Mouse (Mus musculus) embryonic facial prominence, embryonic 14.5 days (tissue): ENCODE data around the gene Slc35a3. TPM values are rescaled to one million over a fixed set of nuclear protein-coding genes. Genes with fewer than 3 reads are reported as not detected.
"Not testable (repeated sequence)": the region's sequence is repeated elsewhere in the genome, so short reads cannot be mapped to it uniquely, and the experiment has no call there.

Experiments used
- ATAC-seq: fragments of 200-750 bp; cut with Nextera tagmentation; 2 replicates; pipeline ENCODE4 v1.8.0; 2017; ENCODE audit warnings: low read depth, moderate number of reproducible peaks, moderate TSS enrichment
- DNase-seq: peaks from one replicate; pipeline ENCODE4 v3.0.0-alpha.2; 2015; ENCODE audit warnings: low spot score
- H3K27ac ChIP-seq: fragments of 300-500 bp; sonication (generic); replicated peaks from 2 replicates; pipeline ENCODE4 v1.5.1; 2014; ENCODE audit warnings: low read depth, mild to moderate bottlenecking, low read length, moderate library complexity
- H3K27me3 ChIP-seq: fragments of 300-500 bp; sonication (generic); replicated peaks from 2 replicates; pipeline ENCODE4 v1.6.1; 2014; ENCODE audit warnings: low read length; ENCODE audit not compliant: control insufficient read depth, insufficient read depth
- H3K36me3 ChIP-seq: fragments of 300-500 bp; sonication (generic); 2 replicates; pipeline ENCODE4 v1.6.1; 2014; ENCODE audit warnings: low read length, mixed read lengths; ENCODE audit not compliant: control insufficient read depth, insufficient read depth
- H3K4me1 ChIP-seq: fragments of 300-500 bp; sonication (generic); 2 replicates; pipeline ENCODE4 v1.6.1; 2014; ENCODE audit warnings: antibody characterized with exemption, low read length; ENCODE audit not compliant: control insufficient read depth, insufficient read depth
- H3K4me2 ChIP-seq: fragments of 300-500 bp; sonication (generic); 2 replicates; pipeline ENCODE4 v1.6.1; 2014; ENCODE audit warnings: low read depth, mild to moderate bottlenecking, low read length, moderate library complexity, mixed read lengths
- H3K4me3 ChIP-seq: fragments of 300-500 bp; sonication (generic); 2 replicates; pipeline ENCODE4 v1.5.1; 2014; ENCODE audit warnings: low read depth, mild to moderate bottlenecking, low read length
- H3K9ac ChIP-seq: fragments of 300-500 bp; sonication (generic); 2 replicates; pipeline ENCODE4 v1.6.1; 2014; ENCODE audit warnings: low read depth, mild to moderate bottlenecking, low read length, moderate library complexity, mixed read lengths
- H3K9me3 ChIP-seq: fragments of 300-500 bp; sonication (generic); 2 replicates; pipeline ENCODE4 v1.6.1; 2016; ENCODE audit warnings: low read length; ENCODE audit not compliant: control insufficient read depth
- WGBS: fragments of 180-500 bp; shearing (Covaris S2); extraction: QIAGEN DNeasy Blood & Tissue Kit; methylation state at CpG from one replicate; pipeline ENCODE4 v1.1.7; 2014; 5-methylcytosine and 5-hydroxymethylcytosine counted together
- polyA plus RNA-seq: library from polyadenylated mRNA; unstranded; fragments of >200 nt; fragmentation: Nextera tagmentation; extraction: Ambion mirVana; gene quantifications from 2 replicates; pipeline ENCODE4 v1.2.1, GENCODE M21; 2014

Gene Slc35a3
- polyA plus RNA-seq, 1 experiment from 2014 or later, result 9.4 TPM

DNA sequence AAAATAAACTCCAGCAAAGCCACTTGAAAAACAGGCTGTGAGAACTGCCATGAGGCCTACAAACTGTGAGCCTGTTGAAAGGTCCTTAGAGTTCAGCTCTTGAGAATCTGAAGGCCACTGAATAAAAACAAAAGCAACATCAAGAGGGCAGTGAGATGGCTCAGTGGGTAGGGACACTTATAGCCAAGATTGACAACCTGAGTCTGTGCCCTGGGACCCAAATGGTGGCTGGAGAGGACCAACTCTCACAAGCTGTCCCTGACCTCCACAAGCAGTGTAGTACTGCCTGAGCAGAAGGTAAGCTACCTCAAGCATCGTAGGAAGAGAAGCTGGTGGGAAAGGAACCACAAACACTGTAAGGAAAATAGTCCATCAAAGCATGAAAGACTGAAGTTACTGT lies 31.5 kb downstream of the Slc35a3 start, which contains the start of gene Gm43191:
Gene Gm43191, minus strand, starts transcription at position 101 of the 400 bp plus-strand sequence.
- ATAC-seq, result no peak
- WGBS, result 96% methylated on average over 1 of the region's 1 CpGs

DNA sequence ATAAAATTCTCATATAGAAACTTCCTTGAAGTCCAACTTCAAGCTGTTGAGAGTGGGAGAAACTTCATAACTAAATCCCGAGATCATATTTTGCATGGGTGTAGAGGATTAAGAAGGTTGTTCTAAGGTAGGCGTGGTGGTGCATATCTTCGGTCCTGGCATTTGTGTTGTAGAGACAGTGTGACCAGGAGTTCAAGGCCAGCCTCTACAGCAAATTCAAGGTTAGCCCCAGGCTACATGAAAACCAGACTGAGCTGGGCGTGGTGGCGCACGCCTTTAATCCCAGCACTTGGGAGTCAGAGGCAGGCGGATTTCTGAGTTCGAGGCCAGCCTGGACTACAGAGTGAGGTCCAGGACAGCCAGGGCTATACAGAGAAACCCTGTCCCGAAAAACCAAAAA lies 48.4 kb downstream of the Slc35a3 start:
- not testable (repeated sequence) for H3K4me2 ChIP-seq, DNase-seq, H3K9ac ChIP-seq, H3K36me3 ChIP-seq, ATAC-seq, H3K27me3 ChIP-seq, H3K9me3 ChIP-seq, H3K27ac ChIP-seq, H3K4me3 ChIP-seq
- H3K4me1 ChIP-seq, result peaks cover 18% of the 10 kb centered on the region
- 91% methylated on average over 9 of the region's 9 CpGs for WGBS

More for the DNA sequence above, 31.5 kb downstream of the Slc35a3 start, which contains the start of gene Gm43191:
- no peak for DNase-seq
- no peak within 1 kb of the TSS for H3K4me2 ChIP-seq
- H3K9me3 ChIP-seq, result no peaks in the 10 kb centered on the region
- H3K4me3 ChIP-seq, result no peak within 1 kb of the TSS
- H3K9ac ChIP-seq, result no peak within 1 kb of the TSS
- H3K36me3 ChIP-seq, result peaks cover 31% of the 10 kb centered on the region
- H3K27me3 ChIP-seq, result no peaks in the 10 kb centered on the region
- no peaks in the 10 kb centered on the region for H3K4me1 ChIP-seq
- no peak within 1 kb of the TSS for H3K27ac ChIP-seq

DNA sequence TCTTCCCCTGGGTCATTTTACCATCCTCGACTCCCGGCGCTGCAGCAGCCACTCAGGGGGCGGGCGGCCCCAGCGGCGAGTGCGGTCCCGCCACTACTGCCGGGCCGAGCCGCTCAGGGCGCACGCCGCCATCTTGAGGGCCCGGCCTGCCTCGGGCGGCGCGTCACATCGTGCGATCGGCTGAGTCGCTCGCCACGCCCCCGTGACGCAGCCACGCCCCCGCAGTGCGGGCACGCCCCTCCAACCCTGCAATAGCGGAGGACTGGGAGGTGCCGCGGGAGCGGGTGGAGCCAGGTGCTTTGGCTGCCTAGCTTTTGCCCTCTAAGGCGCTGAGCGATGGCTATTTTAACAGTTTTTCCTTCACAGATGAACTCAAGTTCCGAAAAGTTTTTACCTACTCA lies 50.2 kb downstream of the Slc35a3 start, which contains the start of gene Mfsd14a:
Gene Mfsd14a, minus strand, starts transcription at position 215 of the 401 bp plus-strand sequence.
- H3K4me2 ChIP-seq, result peak within 1 kb of the TSS; percentile 72
- H3K36me3 ChIP-seq, result 0 out of 2 replicates have a peak, but pooled peaks cover 1% of the 10 kb centered on the region
- peak within 1 kb of the TSS; percentile 98 for H3K9ac ChIP-seq
- no peaks in the 10 kb centered on the region for H3K27me3 ChIP-seq
- H3K9me3 ChIP-seq, result no peaks in the 10 kb centered on the region
- H3K27ac ChIP-seq, result peak within 1 kb of the TSS; percentile 95
- DNase-seq (peak; percentile 97), ATAC-seq (peak; percentile 99)
- under 1% methylated on average over 38 of the region's 39 CpGs for WGBS
- H3K4me1 ChIP-seq, result peaks cover 30% of the 10 kb centered on the region
- H3K4me3 ChIP-seq, result peak within 1 kb of the TSS; percentile 95

DNA sequence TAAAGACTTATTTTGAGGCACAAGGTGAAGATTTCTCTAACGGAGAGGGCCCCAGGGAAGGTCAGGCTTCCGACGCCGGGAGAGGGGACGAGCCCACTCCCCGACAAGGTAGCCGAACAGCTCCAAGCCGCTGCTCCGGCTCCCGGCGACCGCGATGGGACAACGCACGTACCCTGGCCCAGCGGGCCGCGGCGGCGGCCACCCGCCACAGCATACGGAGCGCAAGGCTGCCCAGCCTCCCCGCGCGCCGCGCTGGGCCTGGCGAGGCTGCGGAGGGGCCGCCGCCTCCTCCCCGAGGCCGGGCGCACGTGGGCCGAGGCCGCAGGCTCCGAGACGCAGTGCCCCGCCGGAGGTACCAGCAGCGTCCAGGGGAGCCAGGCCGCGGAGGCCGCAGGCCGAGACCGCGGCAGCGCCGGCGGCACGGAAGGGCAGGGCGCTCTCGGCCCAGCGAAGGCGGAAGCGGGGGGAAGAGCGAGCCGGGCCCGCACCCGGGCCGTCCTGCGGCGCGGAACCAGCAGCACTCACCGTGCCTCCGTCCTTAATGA lies 50.7 kb downstream of the Slc35a3 start:
- Histone ChIP-seq H3K9ac (peak overlapping the region; percentile 98), H3K36me3 (no peaks in the 10 kb centered on the region), H3K9me3 (no peaks in the 10 kb centered on the region), H3K4me1 (peaks cover 34% of the 10 kb centered on the region), H3K4me2 (peak overlapping the region; percentile 72), H3K4me3 (peak overlapping the region; percentile 95), H3K27ac (peak overlapping the region; percentile 95), H3K27me3 (no peaks in the 10 kb centered on the region)
- 0% methylated on average over 24 of the region's 68 CpGs for WGBS
- ATAC-seq (peak; percentile 86), DNase-seq (no peak)

DNA sequence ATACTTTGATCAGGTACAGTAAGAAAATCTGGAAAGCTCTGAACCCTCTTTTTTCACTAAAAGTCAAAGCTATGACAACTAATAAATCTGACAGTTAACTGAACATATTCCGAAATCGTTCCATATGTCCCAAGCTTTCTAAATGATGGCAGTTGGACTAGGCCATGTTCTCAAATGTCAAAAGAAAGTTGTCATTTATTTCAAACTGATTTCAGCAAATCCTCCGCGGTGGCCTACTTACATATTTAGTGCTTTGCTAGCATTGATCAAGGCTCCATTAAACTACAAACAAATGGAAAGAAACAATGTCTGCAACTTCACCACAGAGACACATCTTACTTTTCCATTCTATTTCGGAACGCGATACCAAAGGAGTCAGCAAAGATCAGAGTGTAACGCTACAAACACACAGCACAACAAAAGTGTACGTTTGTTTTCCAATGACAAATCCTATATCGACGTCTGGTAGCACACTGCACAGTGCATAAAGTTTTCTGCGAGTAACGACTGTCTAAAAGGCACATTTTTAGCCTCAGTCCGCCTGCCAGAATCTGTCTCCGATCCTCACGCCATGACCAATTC lies 51.3 kb downstream of the Slc35a3 start:
- 3% methylated on average over 16 of the region's 16 CpGs for WGBS
- peak overlapping the region; percentile 95 for H3K27ac ChIP-seq
- H3K4me3 ChIP-seq, result peak overlapping the region; percentile 95
- H3K36me3 ChIP-seq, result no peaks in the 10 kb centered on the region
- ATAC-seq (no peak), DNase-seq (peak; percentile 9)
- peak overlapping the region; percentile 98 for H3K9ac ChIP-seq
- H3K4me2 ChIP-seq, result peak overlapping the region; percentile 72
- H3K9me3 ChIP-seq, result no peaks in the 10 kb centered on the region
- no peaks in the 10 kb centered on the region for H3K27me3 ChIP-seq
- H3K4me1 ChIP-seq, result peaks cover 34% of the 10 kb centered on the region

DNA sequence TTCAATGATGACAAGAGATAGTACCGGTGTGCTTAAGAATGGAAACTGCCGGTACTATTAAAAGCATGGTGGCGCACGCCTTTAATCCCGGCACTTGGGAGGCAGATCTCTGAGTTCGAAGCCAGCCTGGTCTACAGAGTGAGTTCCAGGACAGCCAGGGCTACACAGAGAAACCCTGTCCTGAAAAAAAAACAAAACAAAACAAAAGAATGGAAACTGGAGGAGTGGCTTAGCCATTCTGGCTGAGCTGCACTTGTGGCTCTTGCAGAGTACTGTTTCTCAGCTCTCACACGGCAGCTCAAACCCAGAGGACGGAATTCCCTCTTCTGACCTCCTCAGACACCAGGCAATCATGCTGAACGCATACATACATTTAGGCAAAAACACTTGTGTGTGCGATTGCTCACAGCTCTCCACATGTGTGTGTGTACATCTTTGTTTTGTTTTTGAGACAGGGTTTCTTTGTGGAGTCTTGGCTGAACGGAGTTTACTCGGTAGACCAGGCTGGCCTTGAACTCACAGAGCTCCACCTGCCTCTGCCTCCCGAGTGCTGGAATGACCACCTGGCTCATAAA lies 52.7 kb downstream of the Slc35a3 start:
- Histone ChIP-seq H3K4me3 (no peak overlapping the region), H3K36me3 (no peaks in the 10 kb centered on the region), H3K9ac (no peak overlapping the region), H3K9me3 (no peaks in the 10 kb centered on the region), H3K4me1 (peaks cover 37% of the 10 kb centered on the region), H3K27me3 (no peaks in the 10 kb centered on the region), H3K4me2 (peak overlapping the region; percentile 72), H3K27ac (no peak overlapping the region)
- 80% methylated on average over 13 of the region's 13 CpGs for WGBS
- no peak for DNase-seq
- ATAC-seq, result no peak

DNA sequence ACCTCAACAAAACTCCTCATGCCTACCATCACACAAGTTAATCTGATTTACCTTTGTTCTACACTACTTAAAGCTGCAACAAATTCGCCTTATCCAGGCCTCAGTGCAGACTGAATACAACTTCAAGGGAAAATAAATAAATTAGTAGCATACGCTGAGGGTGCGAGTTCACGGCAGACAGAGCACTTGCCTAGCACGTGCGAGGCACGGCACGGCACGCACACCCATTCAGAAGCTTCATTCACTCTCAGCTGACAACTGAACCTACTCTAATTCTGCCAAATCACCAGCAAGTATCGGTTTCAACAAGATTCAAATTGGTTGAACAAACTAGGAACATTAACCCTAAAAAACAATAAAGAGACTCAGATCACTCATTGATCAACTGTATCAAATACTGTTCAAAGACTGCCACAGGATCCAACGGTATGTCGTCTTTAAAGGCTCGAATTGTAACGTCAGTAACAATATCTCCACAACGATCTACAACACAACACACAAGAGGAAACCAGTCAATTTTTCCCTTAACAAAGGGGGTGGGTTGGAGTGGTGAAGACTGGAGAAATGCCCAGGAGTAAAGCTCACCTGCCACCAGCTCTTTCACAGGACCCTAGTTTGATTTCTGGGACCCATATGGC lies 53.6 kb downstream of the Slc35a3 start:
- peaks cover 37% of the 10 kb centered on the region for H3K4me1 ChIP-seq
- H3K9me3 ChIP-seq, result no peaks in the 10 kb centered on the region
- H3K36me3 ChIP-seq, result no peaks in the 10 kb centered on the region
- H3K4me3 ChIP-seq, result no peak overlapping the region
- H3K4me2 ChIP-seq, result 0 out of 2 replicates have a peak overlapping the region, but pooled peaks have one; percentile 11
- 46% methylated on average over 15 of the region's 15 CpGs for WGBS
- H3K9ac ChIP-seq, result no peak overlapping the region
- no peaks in the 10 kb centered on the region for H3K27me3 ChIP-seq
- ATAC-seq (no peak), DNase-seq (no peak)
- H3K27ac ChIP-seq, result no peak overlapping the region

DNA sequence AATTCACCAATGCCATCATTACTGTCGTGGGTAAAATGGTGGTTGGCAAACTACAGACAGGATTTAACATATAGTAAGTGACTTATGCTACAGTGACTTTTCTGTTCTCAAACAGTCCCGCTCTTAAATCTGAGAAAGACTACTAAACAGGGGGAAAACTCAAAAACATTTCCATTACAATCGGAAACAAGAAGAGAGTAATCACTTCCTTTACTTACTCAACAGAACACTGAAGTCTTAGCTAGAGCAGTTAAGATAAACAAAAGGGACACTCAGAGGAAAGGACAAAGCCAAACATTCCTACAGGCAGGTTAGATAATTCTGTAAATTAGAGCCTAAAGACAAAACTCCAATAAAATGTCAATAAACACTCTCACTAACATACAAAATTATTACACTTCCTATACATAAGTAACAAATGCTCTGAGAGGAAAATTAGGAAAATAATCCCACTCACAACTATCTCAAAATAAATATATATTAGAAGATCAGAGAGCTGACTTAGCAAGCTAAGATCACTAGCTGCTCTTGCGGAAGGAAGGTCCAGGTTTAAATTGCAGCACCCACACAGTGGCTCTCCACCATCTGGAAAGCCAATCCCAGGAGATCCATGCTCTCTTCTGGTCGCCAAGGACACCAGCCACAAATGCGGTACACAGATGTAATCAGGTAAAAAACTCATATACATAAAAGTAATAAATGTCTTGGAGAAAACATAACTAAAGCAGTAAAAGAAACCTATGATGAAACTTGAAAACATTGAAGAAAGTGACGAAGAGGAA lies 56.3 kb downstream of the Slc35a3 start:
- ATAC-seq (no peak), DNase-seq (no peak)
- 77% methylated on average over 7 of the region's 7 CpGs for WGBS
- Histone ChIP-seq H3K4me2 (no peak overlapping the region), H3K9me3 (no peaks in the 10 kb centered on the region), H3K36me3 (no peaks in the 10 kb centered on the region), H3K27me3 (no peaks in the 10 kb centered on the region), H3K9ac (no peak overlapping the region), H3K4me1 (peaks cover 34% of the 10 kb centered on the region), H3K27ac (no peak overlapping the region), H3K4me3 (no peak overlapping the region)
